Mouse (Mus musculus) intestine, embryonic 16.5 days (tissue): ENCODE data around the gene Itsn1. TPM values are rescaled to one million over a fixed set of nuclear protein-coding genes. Genes with fewer than 3 reads are reported as not detected.
A peak's percentile ranks its signal among the peaks of the same experiment; 100 is the strongest.

Experiments used
- ATAC-seq: fragments of 200-750 bp; cut with Nextera tagmentation; 2 replicates; pipeline ENCODE4 v1.8.0; 2017; ENCODE audit warnings: moderate TSS enrichment, moderate library complexity
- H3K27ac ChIP-seq: fragments of 300-500 bp; sonication (generic); 2 replicates; pipeline ENCODE4 v1.5.1; 2014; ENCODE audit warnings: mild to moderate bottlenecking, low read length
- H3K27me3 ChIP-seq: fragments of 300-500 bp; sonication (generic); replicated peaks from 2 replicates; pipeline ENCODE4 v1.6.1; 2014; ENCODE audit warnings: low read length, control low read depth, mixed read lengths; ENCODE audit not compliant: control insufficient read depth, insufficient read depth
- H3K36me3 ChIP-seq: fragments of 300-500 bp; sonication (generic); 2 replicates; pipeline ENCODE4 v1.6.1; 2014; ENCODE audit warnings: low read length, control low read depth; ENCODE audit not compliant: control insufficient read depth, insufficient read depth
- H3K4me1 ChIP-seq: fragments of 300-500 bp; sonication (generic); 2 replicates; pipeline ENCODE4 v1.6.1; 2014; ENCODE audit warnings: low read length, control low read depth, mixed read lengths; ENCODE audit not compliant: control insufficient read depth, insufficient read depth
- H3K4me2 ChIP-seq: fragments of 300-500 bp; sonication (generic); 2 replicates; pipeline ENCODE4 v1.6.1; 2014; ENCODE audit warnings: low read depth, low read length, control low read depth
- H3K4me3 ChIP-seq: fragments of 300-500 bp; sonication (generic); 2 replicates; pipeline ENCODE4 v1.5.1; 2014; ENCODE audit warnings: mild to moderate bottlenecking, low read length
- H3K9ac ChIP-seq: fragments of 300-500 bp; sonication (generic); 2 replicates; pipeline ENCODE4 v1.6.1; 2014; ENCODE audit warnings: low read depth, low read length
- H3K9me3 ChIP-seq: fragments of 300-500 bp; sonication (generic); 2 replicates; pipeline ENCODE4 v1.6.1; 2016; ENCODE audit warnings: low read length, control low read depth; ENCODE audit not compliant: control insufficient read depth
- WGBS: fragments of 180-500 bp; shearing (Covaris S2); extraction: QIAGEN DNeasy Blood & Tissue Kit; methylation state at CpG from one replicate; pipeline ENCODE4 v1.1.7; 2014; 5-methylcytosine and 5-hydroxymethylcytosine counted together
- polyA plus RNA-seq: library from polyadenylated mRNA; unstranded; fragments of >200 nt; fragmentation: Nextera tagmentation; extraction: Ambion mirVana; gene quantifications from 2 replicates; pipeline ENCODE4 v1.2.1, GENCODE M21; 2015

Gene Itsn1
- polyA plus RNA-seq, 1 experiment from 2014 or later = 10.5 TPM

- no peak for ATAC-seq
- Histone ChIP-seq H3K4me3 (no peak overlapping the region), H3K36me3 (no peaks in the 10 kb centered on the region), H3K4me1 (no peaks in the 10 kb centered on the region), H3K27me3 (no peaks in the 10 kb centered on the region; the same call in 1 of the 2 replicates), H3K9ac (no peak overlapping the region), H3K4me2 (no peak overlapping the region), H3K27ac (no peak overlapping the region), H3K9me3 (no peaks in the 10 kb centered on the region)
- WGBS = 82% methylated on average over 11 of the region's 11 CpGs
Measured at GRCm38 (mm10) chr16:91905127-91905860, 176.2 kb downstream of the Itsn1 start.

- 86% methylated on average over 10 of the region's 10 CpGs for WGBS
- no peaks in the 10 kb centered on the region for H3K36me3 ChIP-seq
- no peaks in the 10 kb centered on the region for H3K4me1 ChIP-seq
- no peak for ATAC-seq
- no peak overlapping the region for H3K27ac ChIP-seq
- no peak overlapping the region for H3K4me2 ChIP-seq
- H3K27me3 ChIP-seq = no peaks in the 10 kb centered on the region; the same call in 1 of the 2 replicates
- H3K9me3 ChIP-seq = no peaks in the 10 kb centered on the region
- no peak overlapping the region for H3K9ac ChIP-seq
- H3K4me3 ChIP-seq = no peak overlapping the region
Measured at GRCm38 (mm10) chr16:91905987-91906386, 176.9 kb downstream of the Itsn1 start.

- Histone ChIP-seq H3K9ac (no peak overlapping the region), H3K27ac (no peak overlapping the region), H3K27me3 (no peaks in the 10 kb centered on the region; the same call in 1 of the 2 replicates), H3K4me2 (no peak overlapping the region), H3K4me1 (no peaks in the 10 kb centered on the region), H3K9me3 (no peaks in the 10 kb centered on the region), H3K36me3 (no peaks in the 10 kb centered on the region), H3K4me3 (no peak overlapping the region)
- ATAC-seq = no peak
- WGBS = 90% methylated on average over 5 of the region's 5 CpGs
Measured at GRCm38 (mm10) chr16:91906672-91907071, 177.6 kb downstream of the Itsn1 start.

GRCm38 (mm10) chr16:91907158-91907557, 178.1 kb downstream of the Itsn1 start:
- Histone ChIP-seq H3K4me2 (no peak overlapping the region), H3K36me3 (no peaks in the 10 kb centered on the region), H3K27ac (no peak overlapping the region), H3K9me3 (no peaks in the 10 kb centered on the region), H3K4me1 (no peaks in the 10 kb centered on the region), H3K4me3 (no peak overlapping the region), H3K9ac (no peak overlapping the region), H3K27me3 (no peaks in the 10 kb centered on the region; the same call in 1 of the 2 replicates)
- no peak for ATAC-seq
- WGBS = 75% methylated on average over 11 of the region's 11 CpGs

- H3K27me3 ChIP-seq = no peaks in the 10 kb centered on the region; the same call in 1 of the 2 replicates
- H3K4me2 ChIP-seq = no peak overlapping the region
- H3K27ac ChIP-seq = no peak overlapping the region
- H3K4me3 ChIP-seq = no peak overlapping the region
- no peak for ATAC-seq
- no peak overlapping the region for H3K9ac ChIP-seq
- no peaks in the 10 kb centered on the region for H3K4me1 ChIP-seq
- no peaks in the 10 kb centered on the region for H3K36me3 ChIP-seq
- H3K9me3 ChIP-seq = no peaks in the 10 kb centered on the region
- WGBS = 87% methylated on average over 15 of the region's 15 CpGs
Measured at GRCm38 (mm10) chr16:91909569-91910335, 180.7 kb downstream of the Itsn1 start.

GRCm38 (mm10) chr16:91917631-91918096, 188.6 kb downstream of the Itsn1 start:
- peaks cover 9% of the 10 kb centered on the region; the same call in 1 of the 2 replicates for H3K4me1 ChIP-seq
- H3K36me3 ChIP-seq = no peaks in the 10 kb centered on the region
- no peak overlapping the region for H3K27ac ChIP-seq
- H3K9me3 ChIP-seq = no peaks in the 10 kb centered on the region
- peak overlapping the region; percentile 51 for H3K9ac ChIP-seq
- peak overlapping the region; percentile 25 for H3K4me3 ChIP-seq
- peak; percentile 58 for ATAC-seq
- peak overlapping the region; percentile 45 for H3K4me2 ChIP-seq
- WGBS = 22% methylated on average over 17 of the region's 17 CpGs
- no peaks in the 10 kb centered on the region; the same call in 1 of the 2 replicates for H3K27me3 ChIP-seq

GRCm38 (mm10) chr16:91918461-91918860, 189.4 kb downstream of the Itsn1 start:
- H3K4me1 ChIP-seq = peaks cover 9% of the 10 kb centered on the region; the same call in 1 of the 2 replicates
- ATAC-seq = no peak
- H3K36me3 ChIP-seq = 0 out of 2 replicates have a peak, but pooled peaks cover 5% of the 10 kb centered on the region
- no peaks in the 10 kb centered on the region; the same call in 1 of the 2 replicates for H3K27me3 ChIP-seq
- H3K27ac ChIP-seq = no peak overlapping the region
- no peak overlapping the region for H3K4me3 ChIP-seq
- 75% methylated on average over 4 of the region's 4 CpGs for WGBS
- H3K9me3 ChIP-seq = no peaks in the 10 kb centered on the region
- no peak overlapping the region for H3K9ac ChIP-seq
- H3K4me2 ChIP-seq = no peak overlapping the region

- H3K4me3 ChIP-seq = no peak overlapping the region
- 51% methylated on average over 6 of the region's 6 CpGs for WGBS
- ATAC-seq = no peak
- H3K36me3 ChIP-seq = peaks cover 9% of the 10 kb centered on the region
- H3K4me2 ChIP-seq = no peak overlapping the region
- H3K9ac ChIP-seq = no peak overlapping the region
- peaks cover 9% of the 10 kb centered on the region; the same call in 1 of the 2 replicates for H3K4me1 ChIP-seq
- H3K9me3 ChIP-seq = no peaks in the 10 kb centered on the region
- H3K27ac ChIP-seq = no peak overlapping the region
- no peaks in the 10 kb centered on the region; the same call in 1 of the 2 replicates for H3K27me3 ChIP-seq
Measured at GRCm38 (mm10) chr16:91919056-91919455, 190.0 kb downstream of the Itsn1 start.

- 76% methylated on average over 11 of the region's 11 CpGs for WGBS
- no peaks in the 10 kb centered on the region; the same call in 1 of the 2 replicates for H3K27me3 ChIP-seq
- H3K4me3 ChIP-seq = no peak overlapping the region
- no peak overlapping the region for H3K4me2 ChIP-seq
- H3K27ac ChIP-seq = peak overlapping the region; percentile 62
- H3K9ac ChIP-seq = peak overlapping the region; percentile 14; the same call in 1 of the 2 replicates
- peaks cover 9% of the 10 kb centered on the region; the same call in 1 of the 2 replicates for H3K4me1 ChIP-seq
- peak; percentile 75 for ATAC-seq
- peaks cover 22% of the 10 kb centered on the region for H3K36me3 ChIP-seq
- no peaks in the 10 kb centered on the region for H3K9me3 ChIP-seq
Measured at GRCm38 (mm10) chr16:91921340-91921739, 192.3 kb downstream of the Itsn1 start.
